Mouse (Mus musculus) olfactory bulb, adult 2 months (tissue): ENCODE results near the gene Aptx.
A peak's percentile ranks its signal among the peaks of the same experiment; 100 is the strongest.

Source experiments
- CTCF ChIP-seq: fragments of 200-500 bp; IDR thresholded peaks from 2 replicates; pipeline ENCODE4 v1.5.1; 2012; ENCODE audit warnings: low read depth, mild to moderate bottlenecking, low read length, moderate library complexity; ENCODE audit not compliant: insufficient read depth
- POLR2A ChIP-seq: fragments of 200-500 bp; IDR thresholded peaks from 2 replicates; pipeline ENCODE4 v1.6.1; 2012; ENCODE audit warnings: mild to moderate bottlenecking, low read depth, low read length, moderate library complexity; ENCODE audit not compliant: insufficient read depth

DNA sequence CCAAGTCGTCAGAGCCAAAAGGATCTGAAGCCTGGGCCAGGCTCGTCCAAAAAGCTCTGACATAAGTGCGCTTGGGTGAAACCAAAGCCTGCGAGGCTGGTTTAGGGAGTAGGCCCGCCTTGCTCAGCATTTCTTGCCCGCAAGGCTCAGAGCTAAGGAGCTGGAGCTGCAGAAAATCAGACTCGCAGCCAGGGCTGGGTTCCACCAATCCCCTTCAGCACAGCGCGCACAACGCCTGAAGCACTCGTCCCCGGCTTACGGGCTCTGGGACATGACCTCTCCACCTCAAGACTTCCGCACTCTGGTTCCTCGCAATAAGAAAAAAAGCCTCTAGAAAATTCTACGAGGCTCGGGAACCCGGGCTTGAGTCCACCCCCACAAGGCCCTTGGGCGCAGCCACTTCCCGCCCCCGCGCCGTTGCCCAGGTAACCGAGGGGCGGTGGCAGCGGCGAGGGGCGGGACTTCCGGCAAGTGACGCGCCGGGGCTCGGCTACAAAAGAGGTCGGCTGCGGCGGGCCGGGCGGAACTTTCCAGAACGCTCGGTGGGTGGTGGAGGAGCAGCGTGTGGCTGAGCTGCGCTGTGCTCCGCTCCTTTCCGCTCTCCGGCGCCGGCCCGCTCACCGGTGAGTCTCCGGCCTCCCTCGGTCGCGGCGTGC is 19.1 kb upstream of the Aptx start, which contains the start of gene Dnaja1:
- TF ChIP-seq CTCF: no peak
- TF ChIP-seq POLR2A: peak; percentile 77; the same call in 1 of the 2 replicates
